Mouse (Mus musculus): ENCODE measurements around the gene Gm14443.
"Not testable (repeated sequence)": the region's sequence is repeated elsewhere in the genome, so short reads cannot be mapped to it uniquely, and the experiment has no call there.

The Gm14443 gene

DNA sequence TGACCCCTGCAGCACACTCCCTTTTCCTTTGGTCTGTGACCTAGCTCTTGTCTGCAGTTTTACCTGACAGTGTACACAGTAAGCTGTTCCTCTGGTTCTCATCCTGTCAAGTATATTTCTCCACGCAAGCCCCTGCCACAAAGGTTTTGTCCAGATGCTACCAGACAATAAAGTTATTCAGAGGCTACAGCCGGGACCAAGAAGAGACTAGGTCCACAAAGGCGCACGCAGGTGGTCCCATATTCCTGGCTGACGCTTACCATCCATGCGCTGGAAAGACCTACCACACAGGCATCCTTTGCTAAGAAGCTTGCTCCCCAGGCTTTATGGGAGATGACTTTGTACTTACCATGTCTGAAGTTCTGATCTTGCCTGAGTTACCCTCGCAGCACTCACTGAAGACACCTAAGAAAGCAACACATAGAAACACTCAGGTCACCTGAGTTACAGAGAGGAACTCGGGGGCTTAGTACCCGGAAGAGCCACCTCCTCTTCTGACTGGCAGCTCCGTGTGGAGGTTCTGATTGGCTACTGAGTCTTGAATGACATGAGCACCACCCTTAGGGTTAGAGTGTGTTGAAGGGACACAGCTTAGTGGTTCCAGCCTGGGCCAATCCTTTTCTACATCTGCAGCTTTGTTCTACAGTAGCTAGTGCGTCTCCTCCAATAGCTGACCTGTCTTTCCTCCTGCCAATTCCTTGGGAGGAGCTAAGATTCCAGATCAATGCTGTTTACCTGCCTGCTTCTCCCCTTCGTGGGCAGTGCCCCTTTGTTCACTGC is at the start of gene Gm14443:
TSS of gene Gm14443 (minus strand) at position 471 of the 780 bp plus-strand sequence.
- not testable (repeated sequence) for DNase-seq (ENCODE audit: low read depth in 1 of 2, low spot score in 2 of 2)

DNA sequence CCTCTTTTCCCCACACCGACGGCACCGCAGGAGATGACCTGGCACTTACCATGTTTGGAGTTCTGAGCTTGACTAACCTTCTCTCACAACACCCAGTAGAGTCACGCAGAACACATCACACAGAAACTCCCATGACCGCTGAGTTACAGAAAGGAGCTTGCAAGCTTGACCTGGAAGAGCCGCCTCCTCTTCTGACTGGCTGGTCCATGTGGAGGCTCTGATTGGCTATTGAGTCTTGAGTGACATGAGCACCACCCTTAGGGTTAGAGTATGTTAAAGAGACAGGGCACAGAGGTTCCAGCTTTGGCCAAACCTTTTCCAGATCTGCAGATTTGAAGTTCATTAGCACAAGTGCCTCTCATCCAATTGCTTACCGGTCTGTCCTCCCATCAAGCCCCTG is 31.1 kb upstream of the Gm14443 start, which contains the start of gene Gm14391:
TSS of gene Gm14391 (minus strand) at position 186 of the 400 bp plus-strand sequence.
- not testable (repeated sequence) for DNase-seq (ENCODE audit: low read depth in 1 of 2, low spot score in 2 of 2)

DNA sequence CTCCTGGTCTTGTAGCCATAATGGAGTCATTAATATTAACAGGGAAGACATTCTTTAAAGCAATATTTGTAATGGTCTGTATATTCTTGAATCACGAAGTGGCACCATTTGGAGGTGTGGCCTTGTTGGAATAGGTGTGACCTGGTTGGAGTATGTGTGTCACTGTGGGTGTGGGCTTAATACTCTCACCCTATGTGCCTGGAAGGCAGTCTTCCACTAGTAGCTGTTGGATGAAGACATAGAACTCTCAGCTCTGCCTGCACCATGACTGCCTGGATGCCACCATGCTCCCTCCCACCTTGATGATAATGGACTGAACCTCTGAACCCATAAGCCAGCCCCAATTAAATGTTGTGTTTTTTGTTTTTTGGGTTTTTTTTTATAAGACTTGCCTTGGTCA is 3.3 kb upstream of the Gm14443 start:
- DNase-seq (ENCODE audit: low read depth in 1 of 2, low spot score in 2 of 2) = not testable (repeated sequence)

DNA sequence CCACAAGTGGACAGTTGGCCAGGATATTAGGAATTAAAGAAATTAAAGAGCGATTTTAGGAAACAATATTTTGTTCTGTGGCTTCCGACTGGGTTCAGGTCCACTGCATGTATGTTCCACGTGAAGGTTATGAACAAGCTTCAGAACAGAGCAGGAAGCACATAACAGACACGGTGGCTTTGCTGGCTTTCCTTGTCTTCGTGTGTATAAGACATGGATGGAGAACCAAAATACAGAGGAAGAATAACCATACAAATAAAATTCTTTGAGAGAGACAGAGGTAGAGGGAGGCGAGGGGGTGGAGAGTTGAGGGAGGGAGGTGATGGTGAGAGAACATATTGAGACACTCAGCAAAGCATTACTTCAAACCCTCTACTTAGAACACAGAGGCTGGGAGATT is 641 bp upstream of the Gm14443 start:
- DNase-seq (ENCODE audit: low read depth in 1 of 2, low spot score in 2 of 2) = no peak

DNA sequence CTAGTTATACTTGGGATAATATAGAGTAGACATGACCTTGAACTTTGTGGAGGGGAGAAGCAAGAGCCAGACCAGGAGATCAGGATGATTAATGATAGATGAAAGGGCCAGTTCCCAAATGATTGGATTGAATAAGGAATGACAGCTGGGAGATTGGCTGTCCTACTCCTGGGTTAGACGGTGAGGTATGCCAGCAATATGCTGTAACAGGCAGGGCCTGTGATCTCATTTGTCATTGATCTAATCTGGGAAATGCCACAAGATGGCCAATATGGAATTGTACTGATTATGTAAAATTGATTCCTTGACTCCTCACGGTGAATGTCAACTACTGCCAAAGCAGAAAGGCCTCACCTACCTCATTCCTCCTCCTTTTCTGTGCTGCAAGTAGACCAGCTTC is 1.6 kb downstream of the Gm14443 start:
- not testable (repeated sequence) for DNase-seq (ENCODE audit: low read depth in 1 of 2, low spot score in 2 of 2)

DNA sequence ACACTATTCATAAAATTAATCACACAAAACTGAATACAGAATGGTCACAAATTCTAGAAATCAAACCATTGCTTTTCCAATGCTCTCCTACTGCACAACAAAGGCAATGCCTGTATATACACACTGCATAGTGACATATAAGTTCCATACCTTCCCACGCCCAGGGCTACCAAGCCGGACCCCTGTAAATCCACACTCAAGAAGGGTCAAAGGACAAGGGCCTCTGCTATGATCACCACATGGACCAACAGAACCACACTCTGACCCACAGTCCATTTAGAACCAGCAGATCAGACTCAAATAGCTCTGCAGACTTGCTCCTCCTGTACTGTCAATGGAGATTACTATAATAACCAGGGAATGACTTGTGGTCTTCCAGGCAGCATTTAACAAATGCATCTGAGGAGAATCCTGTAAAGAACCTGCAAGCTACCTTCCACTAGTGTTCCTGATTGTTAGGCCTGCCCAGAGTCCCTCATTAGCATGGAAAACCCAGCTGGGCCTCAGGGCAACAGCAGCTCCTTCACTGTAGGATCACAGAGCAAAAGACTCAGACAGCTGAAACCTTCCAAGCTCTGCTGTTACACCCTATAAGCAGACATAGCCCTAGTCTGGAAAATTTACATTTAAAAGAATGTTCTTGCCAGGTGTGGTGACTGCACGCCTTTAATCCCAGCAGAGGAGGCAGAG is 2.6 kb downstream of the Gm14443 start:
- not testable (repeated sequence) for DNase-seq (ENCODE audit: low read depth in 1 of 2, low spot score in 2 of 2)

DNA sequence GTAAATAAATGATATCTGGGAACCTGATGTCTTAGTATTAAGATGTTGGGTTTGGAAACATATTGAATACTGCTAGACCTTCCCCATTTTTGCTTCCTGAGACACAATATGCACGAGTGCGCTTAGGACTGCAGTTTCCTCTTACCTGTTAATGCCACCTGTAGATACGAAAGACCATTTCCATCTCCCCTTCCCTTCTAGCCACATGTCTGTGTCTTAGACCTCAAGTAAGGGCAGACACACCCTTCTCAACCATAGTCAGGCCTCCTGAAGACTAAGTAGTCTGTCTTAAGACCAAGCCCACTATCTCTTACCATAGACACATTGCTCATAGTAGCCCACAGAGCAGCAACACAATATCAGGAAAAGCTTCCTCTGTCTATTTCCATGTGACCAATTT is 3.5 kb downstream of the Gm14443 start:
- DNase-seq (ENCODE audit: low read depth in 1 of 2, low spot score in 2 of 2) = no peak

DNA sequence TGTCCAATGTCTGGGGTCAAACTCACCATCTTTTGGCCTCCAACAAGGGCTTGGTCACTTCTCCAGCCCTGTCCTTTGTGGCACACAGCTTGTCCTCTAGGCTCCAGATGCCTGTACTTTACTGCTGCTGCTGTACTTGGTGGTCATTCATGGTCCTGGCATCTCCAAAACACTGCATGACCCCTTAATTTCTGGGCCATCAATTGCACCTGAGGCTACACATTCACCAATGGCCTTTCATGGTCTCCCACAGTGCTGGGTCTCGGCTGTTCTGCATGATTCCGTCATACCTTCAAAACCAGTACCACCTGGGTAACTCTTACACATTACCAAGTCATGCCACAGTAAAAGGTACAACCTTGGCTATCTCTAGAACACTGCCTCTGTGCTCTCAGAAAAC is 8.8 kb downstream of the Gm14443 start:
- not testable (repeated sequence) for DNase-seq (ENCODE audit: low read depth in 1 of 2, low spot score in 2 of 2)

DNA sequence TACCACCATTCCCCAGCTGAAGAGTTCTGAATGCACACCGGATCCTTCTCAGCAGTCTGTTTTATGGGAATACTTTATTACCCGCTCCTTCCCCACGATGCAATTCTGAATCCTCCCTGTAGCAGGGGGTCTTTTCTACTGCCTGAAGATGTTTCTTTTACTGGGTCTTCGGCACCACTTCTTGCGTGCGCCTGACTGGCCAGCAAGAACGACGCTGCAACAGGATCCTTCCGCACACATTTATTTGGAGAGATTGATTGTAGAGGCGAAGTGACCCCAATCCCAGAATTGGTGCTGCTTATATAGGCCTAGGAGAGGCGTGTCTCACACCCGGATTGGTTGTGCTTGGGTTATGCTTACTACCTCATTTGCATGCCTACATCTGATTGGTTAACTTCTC is 10.6 kb downstream of the Gm14443 start:
- not testable (repeated sequence) for DNase-seq (ENCODE audit: low read depth in 1 of 2, low spot score in 2 of 2)

DNA sequence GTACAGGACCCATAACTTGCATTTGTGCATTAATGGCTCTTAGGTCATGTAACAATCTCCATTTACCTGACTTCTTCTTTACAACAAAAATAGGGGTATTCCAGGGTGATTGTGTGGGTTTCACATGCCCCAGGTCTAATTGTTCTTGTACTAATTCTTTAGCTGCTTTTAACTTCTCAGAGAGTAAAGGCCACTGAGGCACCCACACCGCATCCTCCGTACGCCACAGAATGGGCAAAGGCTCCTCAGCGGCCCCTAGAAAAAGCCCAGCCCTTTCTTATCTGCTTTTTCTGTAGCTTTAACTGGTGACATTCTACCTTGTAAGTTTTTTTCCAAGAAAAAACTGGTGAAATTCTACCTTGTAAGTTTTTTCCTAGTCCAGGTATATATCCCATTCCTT is 14.2 kb downstream of the Gm14443 start:
- DNase-seq (ENCODE audit: low read depth in 1 of 2, low spot score in 2 of 2) = not testable (repeated sequence)

DNA sequence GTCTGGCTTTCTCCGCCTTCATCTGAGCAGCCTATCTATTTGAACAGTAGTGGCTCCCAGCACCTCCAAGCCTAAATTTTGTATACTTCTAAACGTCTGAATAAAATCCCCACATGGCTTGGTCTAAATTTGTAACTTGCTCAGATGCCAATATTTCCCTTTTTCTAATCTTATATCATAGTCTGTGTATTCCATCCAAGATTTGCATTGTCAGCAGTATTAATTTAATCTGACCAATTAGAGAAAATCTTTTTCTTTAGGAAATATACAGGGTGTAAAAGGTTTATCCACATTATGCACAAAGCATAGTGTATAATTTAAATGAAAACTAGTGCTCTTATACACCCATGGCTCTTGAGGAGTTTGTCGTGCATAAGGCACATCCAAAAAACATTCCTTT is 17.0 kb downstream of the Gm14443 start:
- DNase-seq (ENCODE audit: low read depth in 1 of 2, low spot score in 2 of 2) = no peak

DNA sequence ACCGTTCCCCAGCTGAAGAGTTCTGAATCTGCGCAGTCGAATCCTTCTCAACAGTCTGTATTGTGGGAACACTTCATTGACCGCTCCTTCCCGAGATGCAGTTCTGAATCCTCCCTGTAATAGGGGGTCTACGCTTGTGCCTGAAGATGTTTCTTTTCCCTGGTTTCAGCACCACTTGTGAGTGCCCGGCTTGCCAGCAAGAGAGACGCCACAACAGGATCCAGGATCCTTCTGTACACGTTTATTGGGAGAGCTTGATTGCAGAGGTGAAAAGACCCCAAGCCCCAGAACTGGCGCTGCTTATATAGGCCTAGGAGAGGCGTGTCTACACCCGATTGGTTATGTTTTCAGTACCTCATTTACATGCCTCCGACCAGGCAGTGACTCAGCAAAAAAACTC is 19.0 kb downstream of the Gm14443 start:
- DNase-seq (ENCODE audit: low read depth in 1 of 2, low spot score in 2 of 2) = no peak

DNA sequence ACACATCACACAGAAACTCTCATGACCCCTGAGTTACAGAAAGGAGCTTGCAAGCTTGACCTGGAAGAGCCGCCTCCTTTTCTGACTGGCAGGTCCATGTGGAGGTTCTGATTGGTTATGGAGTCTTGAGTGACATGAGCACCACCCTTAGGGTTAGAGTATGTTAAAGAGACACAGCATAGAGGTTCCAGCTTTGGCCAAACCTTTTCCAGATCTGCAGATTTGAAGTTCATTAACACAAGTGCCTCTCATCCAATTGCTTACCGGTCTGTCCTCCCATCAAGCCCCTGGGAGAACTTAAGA is 33.7 kb downstream of the Gm14443 start, which contains the start of gene Gm14399:
TSS of gene Gm14399 (minus strand) at position 20 of the 303 bp plus-strand sequence.
- DNase-seq (ENCODE audit: low read depth in 1 of 2, low spot score in 2 of 2) = not testable (repeated sequence)

DNA sequence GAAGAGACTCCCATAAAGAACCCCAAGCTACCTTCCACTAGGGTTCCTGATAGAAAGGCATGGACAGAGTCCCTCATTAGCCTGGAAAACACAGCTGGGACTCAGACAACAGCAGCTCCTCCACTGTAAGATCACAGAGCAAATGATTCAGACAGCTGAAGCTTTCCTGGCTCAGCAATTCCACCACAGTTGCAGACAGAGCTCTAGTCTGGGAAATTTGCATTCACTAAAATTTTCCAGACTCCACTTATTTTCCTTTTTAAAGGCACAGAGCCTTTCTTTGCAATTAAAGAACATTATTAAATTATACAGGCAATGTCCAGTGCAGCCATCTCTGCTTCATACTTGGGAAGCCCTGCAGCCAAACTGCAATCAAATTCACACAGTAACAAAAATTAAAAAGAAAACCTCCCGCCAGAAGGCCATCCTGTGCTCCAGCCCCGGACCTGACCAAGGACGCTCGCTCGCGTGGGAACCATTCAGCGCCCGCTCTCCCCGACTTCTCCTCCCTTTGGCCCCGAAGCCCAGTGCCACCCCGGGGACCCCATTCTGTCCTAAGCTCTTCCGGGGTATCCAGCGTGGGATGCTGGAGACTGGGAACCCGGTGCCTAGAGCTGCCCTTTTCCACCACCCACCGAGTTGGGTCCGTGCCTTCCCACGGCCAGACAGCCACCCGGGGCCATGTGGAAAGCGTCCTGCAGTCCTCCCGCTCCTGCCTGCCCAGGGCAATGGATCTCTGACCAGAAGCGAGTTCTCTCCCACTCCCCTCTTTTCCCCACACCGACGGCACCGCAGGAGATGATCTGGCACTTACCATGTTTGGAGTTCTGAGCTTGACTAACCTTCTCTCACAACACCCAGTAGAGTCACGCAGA is 34.3 kb downstream of the Gm14443 start:
- not testable (repeated sequence) for DNase-seq (ENCODE audit: low read depth in 1 of 2, low spot score in 2 of 2)

DNA sequence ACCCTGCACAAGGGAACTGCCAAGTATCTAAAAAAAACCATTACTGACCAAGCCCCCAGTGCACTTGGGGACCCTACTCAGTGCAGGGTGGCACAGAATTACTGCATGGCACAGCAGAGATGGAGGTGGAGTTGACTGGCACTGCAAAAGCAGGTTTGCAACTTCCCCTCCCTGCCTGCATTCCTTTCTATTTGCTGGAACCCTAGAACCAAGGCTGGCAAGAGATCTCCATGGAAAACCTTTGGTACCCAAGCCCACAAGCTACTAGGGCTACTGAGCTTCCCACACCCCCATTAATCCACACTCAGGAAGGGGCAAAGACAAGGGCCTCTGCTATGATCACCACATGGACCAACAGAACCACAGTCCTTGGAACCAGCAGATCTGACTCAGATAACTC is 35.0 kb downstream of the Gm14443 start:
- not testable (repeated sequence) for DNase-seq (ENCODE audit: low read depth in 1 of 2, low spot score in 2 of 2)
